Mouse (Mus musculus): ENCODE measurements around the gene Prune1. TPM values are rescaled to one million over a fixed set of nuclear protein-coding genes. Genes with fewer than 3 reads are reported as not detected.

Gene Prune1
- polyA plus RNA-seq, 1 experiment from 2014 or later = 24.7 TPM

DNA sequence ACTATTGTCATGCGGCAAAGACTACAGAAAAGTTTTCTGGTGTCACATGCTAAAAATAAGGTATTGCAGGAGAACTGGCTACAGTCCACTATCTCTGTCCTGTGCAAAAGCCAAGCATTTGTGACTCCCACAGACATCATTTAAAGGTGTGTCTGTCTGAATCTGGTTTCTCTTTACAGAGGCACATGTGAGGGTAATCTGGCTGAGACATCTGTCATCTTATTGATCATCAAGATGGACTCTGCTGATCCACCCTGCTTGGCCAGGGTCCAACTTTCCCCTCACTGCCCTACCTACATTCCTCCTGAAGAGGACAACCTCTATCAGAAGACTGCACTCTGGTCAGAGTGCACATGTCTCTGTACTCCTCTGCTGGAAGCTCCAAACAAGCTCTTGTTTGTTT lies 4.7 kb downstream of the Prune1 start:
- Histone ChIP-seq H3K4me2 (no peak overlapping the region), H3K36me3 (ENCODE audit: control insufficient read depth, insufficient read depth, low read length) (no peaks in the 10 kb centered on the region; the same call in 1 of the 2 replicates), H3K27ac (ENCODE audit: low read depth, low read length) (no peak overlapping the region), H3K9ac (ENCODE audit: low read depth, low read length) (0 out of 2 replicates have a peak overlapping the region, but pooled peaks have one; percentile 39), H3K4me1 (ENCODE audit: control insufficient read depth, insufficient read depth, low read length) (peaks cover 3% of the 10 kb centered on the region; the same call in 1 of the 2 replicates), H3K4me3 (ENCODE audit: low read depth, low read length) (no peak overlapping the region), H3K27me3 (ENCODE audit: control insufficient read depth, insufficient read depth, low read length) (no peaks in the 10 kb centered on the region), H3K9me3 (replicated peaks; ENCODE audit: control insufficient read depth, low read length) (no peaks in the 10 kb centered on the region)
- no peak for ATAC-seq (replicated peaks; ENCODE audit: insufficient number of reproducible peaks, low FRiP score, low TSS enrichment)
- WGBS (ENCODE audit: insufficient replicate concordance) = 60% methylated on average over 1 of the region's 1 CpGs

DNA sequence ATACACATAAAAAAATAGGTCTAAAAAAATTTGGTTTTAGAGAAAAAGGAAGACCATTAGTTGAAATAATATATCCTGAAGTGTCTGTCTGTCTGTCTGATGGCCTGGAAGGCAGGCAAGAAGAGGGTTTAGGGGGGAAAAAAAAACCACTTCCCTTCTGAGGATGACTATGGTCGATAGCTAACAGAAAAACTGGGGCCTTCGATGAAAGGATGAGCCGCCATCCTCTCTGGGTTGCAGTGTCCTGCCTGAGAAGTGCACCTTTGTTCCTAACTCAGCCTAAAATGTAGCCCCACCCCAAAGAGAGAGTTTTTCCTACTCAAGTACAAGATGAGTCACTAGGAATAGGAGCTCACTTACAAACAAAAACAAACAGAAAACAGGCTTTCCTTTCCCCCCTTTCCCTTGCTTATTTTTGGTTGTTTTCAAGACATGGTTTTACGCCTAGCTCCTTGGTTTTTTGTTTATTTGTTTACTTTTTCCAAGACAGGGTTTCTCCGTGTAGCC lies 5.4 kb downstream of the Prune1 start:
- ATAC-seq (replicated peaks; ENCODE audit: insufficient number of reproducible peaks, low FRiP score, low TSS enrichment) = no peak

DNA sequence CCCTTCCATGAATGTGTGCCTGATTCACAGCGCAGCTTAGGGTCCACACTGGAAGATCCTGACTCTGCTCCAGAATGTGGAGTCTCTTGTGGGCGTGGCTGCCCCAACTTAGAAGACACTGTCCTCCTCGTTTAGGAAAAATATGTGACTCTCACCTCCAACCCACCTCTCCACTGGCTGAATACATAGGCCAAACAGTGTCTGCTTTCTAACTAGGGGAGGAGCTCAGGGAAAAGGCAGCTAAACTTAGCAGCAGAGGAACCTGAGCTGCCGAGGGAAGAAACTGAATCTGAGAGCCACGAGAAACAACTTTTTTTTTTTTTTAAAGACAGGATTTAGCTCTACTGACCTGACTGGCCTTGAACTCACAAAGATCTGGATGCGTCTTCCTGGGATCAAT lies 6.7 kb downstream of the Prune1 start:
- H3K4me3 ChIP-seq (ENCODE audit: low read depth, low read length) = no peak overlapping the region
- no peaks in the 10 kb centered on the region for H3K9me3 ChIP-seq (replicated peaks; ENCODE audit: control insufficient read depth, low read length)
- ATAC-seq (replicated peaks; ENCODE audit: insufficient number of reproducible peaks, low FRiP score, low TSS enrichment) = no peak
- WGBS (ENCODE audit: insufficient replicate concordance) = 66% methylated on average over 6 of the region's 6 CpGs
- peak overlapping the region; percentile 15; the same call in 1 of the 2 replicates for H3K27ac ChIP-seq (ENCODE audit: low read depth, low read length)
- no peaks in the 10 kb centered on the region for H3K4me1 ChIP-seq (ENCODE audit: control insufficient read depth, insufficient read depth, low read length)
- H3K9ac ChIP-seq (ENCODE audit: low read depth, low read length) = no peak overlapping the region
- no peaks in the 10 kb centered on the region; the same call in 1 of the 2 replicates for H3K36me3 ChIP-seq (ENCODE audit: control insufficient read depth, insufficient read depth, low read length)
- no peak overlapping the region for H3K4me2 ChIP-seq
- no peaks in the 10 kb centered on the region for H3K27me3 ChIP-seq (ENCODE audit: control insufficient read depth, insufficient read depth, low read length)

More for the DNA sequence above, 5.4 kb downstream of the Prune1 start:
- H3K9ac ChIP-seq (ENCODE audit: low read depth, low read length) = no peak overlapping the region
- no peaks in the 10 kb centered on the region; the same call in 1 of the 2 replicates for H3K36me3 ChIP-seq (ENCODE audit: control insufficient read depth, insufficient read depth, low read length)
- peaks cover 3% of the 10 kb centered on the region; the same call in 1 of the 2 replicates for H3K4me1 ChIP-seq (ENCODE audit: control insufficient read depth, insufficient read depth, low read length)
- H3K27me3 ChIP-seq (ENCODE audit: control insufficient read depth, insufficient read depth, low read length) = no peaks in the 10 kb centered on the region
- 61% methylated on average over 5 of the region's 5 CpGs for WGBS (ENCODE audit: insufficient replicate concordance)
- H3K4me2 ChIP-seq = no peak overlapping the region
- H3K27ac ChIP-seq (ENCODE audit: low read depth, low read length) = no peak overlapping the region; the same call in 1 of the 2 replicates
- no peaks in the 10 kb centered on the region for H3K9me3 ChIP-seq (replicated peaks; ENCODE audit: control insufficient read depth, low read length)
- no peak overlapping the region for H3K4me3 ChIP-seq (ENCODE audit: low read depth, low read length)

DNA sequence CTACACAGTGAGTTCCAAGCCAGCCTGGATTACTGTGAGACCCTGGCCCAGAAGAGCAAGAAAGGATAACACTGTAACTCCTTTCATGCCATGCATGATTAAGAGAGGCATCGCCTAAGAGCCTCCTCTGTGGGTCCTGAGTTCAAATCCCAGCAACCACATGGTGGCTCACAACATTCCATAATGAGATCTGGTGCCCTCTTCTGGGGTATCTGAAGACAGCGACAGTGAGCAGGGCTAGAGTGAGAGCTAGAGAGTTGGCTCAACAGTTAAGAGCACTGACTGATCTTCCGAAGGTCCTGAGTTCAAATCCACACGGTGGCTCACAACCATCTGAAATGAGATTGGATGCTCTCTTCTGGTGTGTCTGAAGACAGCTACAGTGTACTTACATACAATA lies 7.4 kb downstream of the Prune1 start:
- 90% methylated on average over 4 of the region's 4 CpGs for WGBS (ENCODE audit: insufficient replicate concordance)
- H3K4me3 ChIP-seq (ENCODE audit: low read depth, low read length) = no peak overlapping the region
- H3K4me2 ChIP-seq = no peak overlapping the region
- no peak for ATAC-seq (replicated peaks; ENCODE audit: insufficient number of reproducible peaks, low FRiP score, low TSS enrichment)
- no peaks in the 10 kb centered on the region for H3K4me1 ChIP-seq (ENCODE audit: control insufficient read depth, insufficient read depth, low read length)
- H3K27me3 ChIP-seq (ENCODE audit: control insufficient read depth, insufficient read depth, low read length) = no peaks in the 10 kb centered on the region
- no peaks in the 10 kb centered on the region for H3K9me3 ChIP-seq (replicated peaks; ENCODE audit: control insufficient read depth, low read length)
- H3K27ac ChIP-seq (ENCODE audit: low read depth, low read length) = no peak overlapping the region
- H3K9ac ChIP-seq (ENCODE audit: low read depth, low read length) = no peak overlapping the region
- no peaks in the 10 kb centered on the region; the same call in 1 of the 2 replicates for H3K36me3 ChIP-seq (ENCODE audit: control insufficient read depth, insufficient read depth, low read length)

DNA sequence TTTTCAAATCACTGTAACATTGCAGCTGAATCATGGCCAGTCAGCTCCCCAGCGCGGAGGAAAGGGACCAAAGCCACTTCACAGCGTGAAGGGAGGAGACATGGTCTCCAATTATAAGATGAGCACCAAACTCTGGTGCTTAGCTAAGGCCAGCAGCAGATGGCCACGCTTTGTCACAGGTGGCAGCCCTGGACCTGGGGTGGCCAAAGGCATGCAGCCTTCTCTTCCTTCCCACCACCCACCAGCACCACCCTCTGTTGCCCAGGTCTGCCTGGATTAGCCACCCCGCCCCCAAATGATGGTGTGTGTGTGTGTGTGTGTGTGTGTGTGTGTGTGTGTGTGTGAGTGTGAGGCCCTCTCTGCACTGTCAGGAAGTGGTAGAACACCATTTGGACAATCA lies 8.4 kb downstream of the Prune1 start:
- Histone ChIP-seq H3K27ac (ENCODE audit: low read depth, low read length) (no peak overlapping the region), H3K27me3 (ENCODE audit: control insufficient read depth, insufficient read depth, low read length) (no peaks in the 10 kb centered on the region), H3K9me3 (replicated peaks; ENCODE audit: control insufficient read depth, low read length) (no peaks in the 10 kb centered on the region), H3K4me2 (no peak overlapping the region), H3K9ac (ENCODE audit: low read depth, low read length) (no peak overlapping the region), H3K4me3 (ENCODE audit: low read depth, low read length) (no peak overlapping the region), H3K4me1 (ENCODE audit: control insufficient read depth, insufficient read depth, low read length) (no peaks in the 10 kb centered on the region), H3K36me3 (ENCODE audit: control insufficient read depth, insufficient read depth, low read length) (no peaks in the 10 kb centered on the region; the same call in 1 of the 2 replicates)
- ATAC-seq (replicated peaks; ENCODE audit: insufficient number of reproducible peaks, low FRiP score, low TSS enrichment) = no peak
- 80% methylated on average over 5 of the region's 5 CpGs for WGBS (ENCODE audit: insufficient replicate concordance)

DNA sequence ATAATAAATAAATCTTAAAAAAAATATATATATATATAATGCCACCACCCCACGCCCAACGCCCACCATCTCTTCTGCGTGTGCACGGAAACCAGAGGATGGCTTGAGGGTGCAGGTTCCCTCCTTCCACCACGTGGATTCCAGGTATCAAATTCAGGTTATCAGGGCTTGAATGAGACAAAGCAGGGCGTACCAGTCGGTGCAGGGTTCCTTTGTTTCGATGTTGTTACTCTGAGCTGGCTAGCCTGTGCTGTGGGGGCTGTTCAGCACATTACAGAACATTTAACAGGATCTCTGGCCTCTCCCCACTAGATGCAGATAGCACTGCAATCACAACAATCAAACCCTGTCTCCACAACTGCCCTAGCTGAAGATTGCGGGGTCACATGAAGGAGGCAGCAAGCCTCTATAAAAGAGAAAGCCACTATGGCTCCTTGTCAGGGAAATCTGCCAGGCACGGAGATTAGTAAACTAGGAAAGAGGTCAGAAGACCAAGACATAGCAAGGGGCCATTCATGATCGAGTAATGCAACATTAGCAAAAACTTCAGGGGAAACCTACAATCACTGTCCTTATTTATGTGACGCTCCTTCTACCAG lies 11.0 kb downstream of the Prune1 start:
- H3K4me1 ChIP-seq (ENCODE audit: control insufficient read depth, insufficient read depth, low read length) = no peaks in the 10 kb centered on the region
- H3K27me3 ChIP-seq (ENCODE audit: control insufficient read depth, insufficient read depth, low read length) = no peaks in the 10 kb centered on the region
- no peak overlapping the region for H3K4me3 ChIP-seq (ENCODE audit: low read depth, low read length)
- H3K27ac ChIP-seq (ENCODE audit: low read depth, low read length) = no peak overlapping the region
- peaks cover 14% of the 10 kb centered on the region for H3K36me3 ChIP-seq (ENCODE audit: control insufficient read depth, insufficient read depth, low read length)
- 77% methylated on average over 12 of the region's 12 CpGs for WGBS (ENCODE audit: insufficient replicate concordance)
- no peak overlapping the region for H3K4me2 ChIP-seq
- ATAC-seq (replicated peaks; ENCODE audit: insufficient number of reproducible peaks, low FRiP score, low TSS enrichment) = no peak
- no peaks in the 10 kb centered on the region for H3K9me3 ChIP-seq (replicated peaks; ENCODE audit: control insufficient read depth, low read length)
- H3K9ac ChIP-seq (ENCODE audit: low read depth, low read length) = no peak overlapping the region

DNA sequence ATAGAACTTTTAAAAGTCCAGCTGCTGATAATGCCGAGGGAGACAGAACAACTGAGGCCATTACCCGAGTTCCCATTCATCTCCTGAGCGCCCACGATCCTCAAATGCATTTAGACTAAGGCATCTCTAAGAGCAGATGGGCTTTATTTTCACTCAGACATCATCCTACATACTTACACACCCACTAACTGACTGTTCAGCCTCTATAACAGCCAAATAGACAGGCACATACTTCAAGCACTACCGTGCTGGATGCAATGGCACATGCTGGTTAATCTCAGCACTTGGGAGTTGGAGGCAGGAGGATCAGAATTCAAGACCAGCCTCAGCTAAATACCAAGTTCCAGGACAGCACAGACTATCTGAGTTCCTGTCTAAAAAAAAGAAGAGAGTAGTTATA lies 12.1 kb downstream of the Prune1 start:
- no peak overlapping the region for H3K27ac ChIP-seq (ENCODE audit: low read depth, low read length)
- no peak overlapping the region for H3K4me2 ChIP-seq
- no peak overlapping the region for H3K4me3 ChIP-seq (ENCODE audit: low read depth, low read length)
- no peak overlapping the region for H3K9ac ChIP-seq (ENCODE audit: low read depth, low read length)
- ATAC-seq (replicated peaks; ENCODE audit: insufficient number of reproducible peaks, low FRiP score, low TSS enrichment) = no peak
- 79% methylated on average over 5 of the region's 5 CpGs for WGBS (ENCODE audit: insufficient replicate concordance)
- no peaks in the 10 kb centered on the region for H3K4me1 ChIP-seq (ENCODE audit: control insufficient read depth, insufficient read depth, low read length)
- no peaks in the 10 kb centered on the region for H3K27me3 ChIP-seq (ENCODE audit: control insufficient read depth, insufficient read depth, low read length)
- peaks cover 17% of the 10 kb centered on the region for H3K36me3 ChIP-seq (ENCODE audit: control insufficient read depth, insufficient read depth, low read length)
- no peaks in the 10 kb centered on the region for H3K9me3 ChIP-seq (replicated peaks; ENCODE audit: control insufficient read depth, low read length)

DNA sequence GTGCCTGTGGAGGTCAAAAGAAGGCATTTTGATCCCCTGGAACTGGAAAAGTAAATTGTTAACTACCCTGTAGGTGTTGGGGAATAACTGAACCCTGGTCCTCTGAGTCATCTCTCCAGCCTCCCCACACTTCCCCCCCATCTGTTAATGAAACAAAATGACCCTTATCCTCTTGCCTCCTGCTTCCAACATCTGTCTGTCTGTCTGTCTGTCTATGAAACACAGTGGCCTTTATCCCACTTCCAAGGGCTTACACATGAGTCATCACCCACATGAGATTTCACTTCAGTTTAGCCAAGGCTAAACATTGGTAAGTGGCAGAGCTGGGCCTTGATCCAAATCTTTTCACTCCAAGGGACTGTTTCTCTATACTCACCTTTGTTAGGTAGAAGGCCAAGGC lies 14.0 kb downstream of the Prune1 start:
- no peak for ATAC-seq (replicated peaks; ENCODE audit: insufficient number of reproducible peaks, low FRiP score, low TSS enrichment)
- Histone ChIP-seq H3K4me2 (no peak overlapping the region), H3K27ac (ENCODE audit: low read depth, low read length) (no peak overlapping the region), H3K27me3 (ENCODE audit: control insufficient read depth, insufficient read depth, low read length) (no peaks in the 10 kb centered on the region), H3K9ac (ENCODE audit: low read depth, low read length) (no peak overlapping the region), H3K36me3 (ENCODE audit: control insufficient read depth, insufficient read depth, low read length) (peaks cover 23% of the 10 kb centered on the region), H3K9me3 (replicated peaks; ENCODE audit: control insufficient read depth, low read length) (no peaks in the 10 kb centered on the region), H3K4me3 (ENCODE audit: low read depth, low read length) (no peak overlapping the region), H3K4me1 (ENCODE audit: control insufficient read depth, insufficient read depth, low read length) (peaks cover 4% of the 10 kb centered on the region; the same call in 1 of the 2 replicates)

DNA sequence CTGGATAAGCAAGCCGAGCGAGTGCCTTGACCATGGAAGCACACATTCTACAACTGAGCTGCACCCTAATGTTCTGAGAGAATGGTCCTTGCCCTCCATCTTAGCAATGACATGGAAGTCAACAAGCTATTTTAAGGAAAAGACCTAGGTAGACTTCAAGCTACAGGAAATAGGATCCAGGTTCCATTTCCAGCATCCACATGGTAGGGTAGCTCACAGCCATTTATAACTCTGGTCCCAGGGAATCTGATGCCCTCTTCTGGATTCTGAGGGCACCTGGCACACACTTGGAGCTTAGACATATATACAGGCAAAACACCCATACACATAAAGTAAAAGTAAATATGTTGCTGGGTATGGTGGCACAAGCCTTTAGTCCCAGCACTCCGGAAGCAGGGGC lies 15.8 kb downstream of the Prune1 start:
- Histone ChIP-seq H3K4me2 (no peak overlapping the region), H3K36me3 (ENCODE audit: control insufficient read depth, insufficient read depth, low read length) (peaks cover 27% of the 10 kb centered on the region), H3K27me3 (ENCODE audit: control insufficient read depth, insufficient read depth, low read length) (no peaks in the 10 kb centered on the region), H3K9ac (ENCODE audit: low read depth, low read length) (no peak overlapping the region), H3K27ac (ENCODE audit: low read depth, low read length) (no peak overlapping the region), H3K9me3 (replicated peaks; ENCODE audit: control insufficient read depth, low read length) (no peaks in the 10 kb centered on the region), H3K4me3 (ENCODE audit: low read depth, low read length) (no peak overlapping the region), H3K4me1 (ENCODE audit: control insufficient read depth, insufficient read depth, low read length) (peaks cover 4% of the 10 kb centered on the region; the same call in 1 of the 2 replicates)
- 93% methylated on average over 3 of the region's 3 CpGs for WGBS (ENCODE audit: insufficient replicate concordance)
- ATAC-seq (replicated peaks; ENCODE audit: insufficient number of reproducible peaks, low FRiP score, low TSS enrichment) = no peak

Measured in heart, embryonic 11.5 days (tissue).